Mouse (Mus musculus) megakaryocyte progenitor cell, adult 5-6 weeks (primary cell): ENCODE data around the gene Slc17a5. TPM values are rescaled to one million over a fixed set of nuclear protein-coding genes. Genes with fewer than 3 reads are reported as not detected.
"Not testable (repeated sequence)": the region's sequence is repeated elsewhere in the genome, so short reads cannot be mapped to it uniquely, and the experiment has no call there.

Experiments used
- ATAC-seq: replicated peaks from 2 replicates; pipeline ENCODE4 v1.8.0; 2016; ENCODE audit warnings: mild to moderate bottlenecking, moderate TSS enrichment, inconsistent platforms; ENCODE audit not compliant: poor library complexity
- total RNA-seq, 2 experiments: library from RNA; stranded (forward) in 1 of 2; stranded (reverse) in 1 of 2; fragments of 157-497, 149-512 nt in 1 of 2; fragments of 200-1000 nt in 1 of 2; gene quantifications; 2 replicates each; pipeline versions ENCODE4 v1.2.3 to v1.2.4; 2015 to 2017

The Slc17a5 gene
- total RNA-seq, 2 experiments from 2014 or later: 7.0 to 9.7 TPM

DNA sequence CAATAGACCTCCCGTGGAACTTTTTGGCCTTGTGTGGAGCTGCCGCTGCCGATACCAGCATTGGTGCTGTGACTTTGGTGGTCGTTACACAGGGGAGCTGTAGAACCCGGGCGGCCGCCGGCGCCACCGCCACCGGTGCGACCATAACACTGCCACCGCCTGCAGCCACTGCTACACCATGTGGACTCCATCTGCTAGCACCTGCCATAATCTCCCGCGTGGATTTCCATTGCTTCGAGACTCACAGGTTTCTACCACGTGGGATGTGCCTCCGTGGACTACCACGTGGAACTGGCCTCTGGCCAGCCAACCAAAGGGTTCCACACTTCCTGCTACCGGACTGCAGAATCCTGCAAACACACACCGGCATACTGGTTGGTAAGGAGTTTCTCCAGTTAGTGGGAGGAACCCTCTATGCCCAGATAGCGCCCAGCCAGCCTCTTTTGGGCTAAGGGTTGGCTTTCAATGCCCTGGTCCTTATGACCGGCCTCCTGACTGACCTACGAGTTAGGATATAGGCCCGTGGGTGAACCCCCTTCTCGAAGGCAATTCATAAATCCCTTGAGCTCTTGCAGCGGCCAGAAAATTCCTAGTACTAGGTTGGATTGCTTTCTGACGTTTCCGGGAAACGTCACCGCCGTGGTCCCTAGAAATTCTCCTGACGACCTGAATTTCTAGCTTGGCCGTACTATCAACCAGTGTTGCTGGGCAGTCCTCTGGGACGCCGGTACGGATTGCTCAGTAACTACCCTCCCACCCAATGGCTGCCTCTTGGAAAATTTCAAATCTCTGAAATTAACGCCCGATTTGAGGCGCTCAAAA lies 66.8 kb downstream of the Slc17a5 start:
- peak; percentile 63 for ATAC-seq

DNA sequence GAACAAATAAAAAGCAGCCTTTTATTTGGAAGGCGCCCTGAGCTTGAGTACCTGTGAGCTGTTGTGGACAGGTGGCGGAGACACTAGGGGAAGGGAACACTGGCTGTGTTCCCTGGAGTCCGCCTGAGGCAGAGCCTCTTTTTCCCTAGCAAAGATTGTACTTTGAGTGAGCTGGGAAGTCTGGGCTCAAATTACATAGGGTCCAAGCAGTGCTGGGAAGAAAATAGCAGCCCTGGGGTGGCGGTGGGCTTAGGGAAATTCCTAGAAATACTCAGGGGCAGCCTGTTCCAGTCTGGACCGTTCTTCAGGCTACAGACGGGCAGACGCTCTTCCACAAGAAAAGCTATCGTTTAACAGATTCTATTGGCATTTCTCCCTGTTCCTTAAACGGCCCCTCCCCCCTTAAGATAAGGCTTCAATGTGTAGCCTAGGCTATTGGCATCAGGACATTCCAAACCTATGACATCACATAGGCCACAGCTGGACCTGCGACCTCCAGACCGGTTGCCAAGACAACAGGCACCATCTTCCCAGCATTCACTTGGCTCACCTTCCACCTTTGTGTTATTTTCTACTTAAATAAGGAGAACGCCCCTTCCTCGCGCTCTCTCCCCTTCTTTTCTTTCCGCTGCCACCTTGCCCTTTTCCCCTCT lies 67.6 kb downstream of the Slc17a5 start:
- no peak for ATAC-seq

DNA sequence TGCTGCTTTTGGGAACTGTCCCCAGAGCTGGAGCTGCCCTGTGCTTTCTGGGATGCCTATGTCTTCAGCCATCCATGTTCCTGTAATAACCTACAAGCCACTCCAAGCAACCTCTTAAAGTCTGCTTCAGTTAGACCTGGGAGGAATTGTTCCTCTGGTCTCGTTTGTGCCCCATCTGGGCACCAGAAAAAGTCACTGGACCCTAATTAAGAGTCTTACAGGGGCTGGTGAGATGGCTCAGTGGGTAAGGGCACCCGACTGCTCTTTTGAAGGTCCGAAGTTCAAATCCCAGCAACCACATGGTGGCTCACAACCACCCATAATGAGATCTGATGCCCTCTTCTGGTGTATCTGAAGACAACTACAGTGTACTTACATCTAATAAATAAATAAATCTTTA lies 70.6 kb downstream of the Slc17a5 start:
- ATAC-seq: not testable (repeated sequence)

DNA sequence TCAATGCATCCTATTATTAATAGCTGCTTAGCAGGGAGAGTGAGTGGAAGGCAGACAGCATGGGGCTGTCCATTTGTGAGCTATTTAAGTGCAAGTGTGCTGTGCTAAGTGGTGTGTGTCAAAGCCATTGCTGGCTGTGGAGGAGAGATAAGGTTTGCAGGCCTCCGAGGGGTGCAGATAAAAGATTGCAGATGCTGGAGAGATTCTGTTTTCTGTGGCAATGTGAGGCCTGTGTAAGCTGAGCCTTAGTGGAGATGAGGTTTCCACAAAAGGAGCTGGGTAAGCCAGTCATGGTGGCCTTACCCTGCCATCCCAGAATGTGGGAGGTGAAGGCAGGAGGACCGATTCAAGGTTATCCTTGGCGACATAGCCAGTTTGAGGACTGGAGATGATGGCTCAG lies 71.7 kb downstream of the Slc17a5 start:
- ATAC-seq: peak; percentile 74

DNA sequence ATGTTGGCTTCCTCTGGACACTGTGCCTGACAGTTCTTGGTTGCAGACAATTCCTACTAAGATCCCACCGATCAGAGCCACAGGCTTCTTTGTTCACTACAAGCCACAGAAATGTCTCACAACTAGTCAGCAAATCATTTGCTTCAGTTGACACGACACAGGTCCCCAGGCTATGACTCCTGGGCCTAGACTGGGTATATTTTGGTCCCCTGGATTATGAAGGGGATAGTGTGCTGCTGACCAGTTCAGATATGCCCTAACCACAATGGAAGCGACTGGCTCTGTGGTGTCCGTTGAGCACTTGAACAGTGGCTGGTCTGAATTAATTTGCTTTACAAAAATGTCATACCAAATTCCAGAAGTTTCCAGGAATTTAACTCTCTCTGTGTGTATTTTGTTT lies 73.2 kb downstream of the Slc17a5 start:
- no peak for ATAC-seq

DNA sequence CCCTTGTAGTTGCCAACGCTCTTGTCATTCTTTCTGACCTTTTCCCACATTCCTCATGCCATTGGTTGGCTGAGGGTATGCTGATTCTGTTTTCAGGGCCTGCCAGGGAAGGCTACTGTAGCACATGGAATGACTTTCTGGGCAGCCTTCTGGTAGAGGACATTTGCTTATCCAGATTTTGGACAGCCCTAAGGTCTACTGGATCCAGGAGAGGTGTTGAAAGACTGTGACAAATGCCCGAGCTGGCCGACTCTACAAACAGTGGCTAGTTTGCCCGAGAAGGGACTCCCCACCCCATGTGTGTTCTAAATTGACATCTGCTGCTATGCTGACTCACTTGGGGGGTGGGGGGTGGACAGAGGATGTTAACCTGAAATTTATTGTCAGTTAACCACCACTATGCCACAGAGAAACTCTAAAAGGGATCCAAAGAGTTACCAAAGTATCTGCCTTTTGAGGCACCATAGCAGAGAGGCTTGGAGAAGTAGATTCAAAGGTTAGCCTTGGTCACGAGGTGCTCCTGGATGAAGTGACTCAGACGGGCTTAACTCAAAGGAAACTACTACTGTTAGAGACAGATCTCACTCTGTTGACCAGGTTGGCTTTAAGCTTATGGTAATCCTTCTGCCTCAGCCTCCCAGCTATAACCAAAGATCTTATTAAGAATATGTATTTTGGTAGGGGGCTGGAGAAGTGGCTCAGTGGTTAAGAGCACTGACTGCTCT lies 73.9 kb downstream of the Slc17a5 start:
- no peak; the same call in 1 of the 2 replicates for ATAC-seq

DNA sequence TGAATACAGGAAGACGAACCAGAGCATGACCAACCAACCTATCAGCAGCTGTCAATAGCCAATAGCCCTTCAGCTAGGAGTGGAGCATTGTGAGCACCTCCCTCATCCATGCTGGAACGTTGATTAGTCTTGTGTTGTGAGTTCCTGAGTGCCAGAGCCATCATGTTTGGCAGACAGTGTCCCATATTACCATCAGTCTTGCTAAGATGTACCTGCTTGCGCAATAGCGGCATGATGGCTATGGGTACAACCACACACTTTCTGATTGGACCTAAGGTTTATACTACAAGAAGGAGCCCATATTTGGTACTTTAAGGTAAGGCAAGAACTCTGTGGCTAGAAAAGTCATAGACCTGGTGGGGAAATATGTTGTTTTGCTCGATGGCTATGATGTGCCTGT lies 76.1 kb downstream of the Slc17a5 start:
- ATAC-seq: no peak

DNA sequence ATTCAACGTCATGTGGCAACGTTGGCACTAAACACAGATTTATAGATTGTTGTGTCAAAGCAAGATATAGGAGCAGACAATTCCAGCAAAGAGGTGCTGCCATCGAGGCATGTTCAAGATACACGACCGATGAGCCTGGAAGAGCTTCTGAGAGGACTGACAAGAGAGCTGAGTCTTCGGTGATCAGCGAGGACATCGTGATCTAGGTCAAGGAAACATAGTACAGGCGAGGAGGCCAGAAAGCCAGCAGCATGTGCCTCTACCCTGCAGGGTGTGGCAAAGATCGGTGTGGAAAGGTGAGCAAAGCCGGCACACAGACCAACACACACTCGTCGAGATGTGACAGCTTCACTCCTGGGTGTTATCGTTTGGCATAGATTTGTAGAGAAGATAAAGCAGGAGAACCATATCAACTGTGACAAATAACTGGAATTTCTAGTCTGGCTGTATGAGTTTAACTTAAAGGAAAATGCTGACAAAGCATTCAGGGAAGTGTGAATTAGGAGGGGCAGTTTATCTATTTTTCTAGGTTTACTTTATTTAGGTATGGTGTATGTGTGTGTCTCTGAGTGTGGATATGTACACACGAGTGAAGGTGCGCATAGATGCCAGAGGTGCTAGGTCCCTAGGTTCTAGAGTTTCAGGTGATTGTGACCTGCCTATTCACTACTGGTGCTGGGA lies 79.6 kb downstream of the Slc17a5 start:
- ATAC-seq: no peak

DNA sequence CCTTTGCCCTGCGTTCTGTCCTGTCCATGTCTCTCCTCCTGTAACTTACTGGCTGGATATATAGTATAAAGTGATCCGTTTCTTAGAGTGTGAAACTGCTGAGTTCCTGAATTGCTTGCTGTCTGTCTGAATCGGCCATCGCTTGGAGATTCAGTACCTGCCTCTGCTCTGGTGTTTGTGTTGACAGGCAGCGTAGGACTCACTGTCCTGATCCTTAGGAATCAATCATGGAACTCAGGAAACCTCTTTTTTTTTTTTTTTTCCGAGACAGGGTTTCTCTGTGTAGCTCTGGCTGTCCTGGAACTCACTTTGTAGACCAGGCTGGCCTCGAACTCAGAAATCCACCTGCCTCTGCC lies 81.1 kb downstream of the Slc17a5 start:
- no peak for ATAC-seq

DNA sequence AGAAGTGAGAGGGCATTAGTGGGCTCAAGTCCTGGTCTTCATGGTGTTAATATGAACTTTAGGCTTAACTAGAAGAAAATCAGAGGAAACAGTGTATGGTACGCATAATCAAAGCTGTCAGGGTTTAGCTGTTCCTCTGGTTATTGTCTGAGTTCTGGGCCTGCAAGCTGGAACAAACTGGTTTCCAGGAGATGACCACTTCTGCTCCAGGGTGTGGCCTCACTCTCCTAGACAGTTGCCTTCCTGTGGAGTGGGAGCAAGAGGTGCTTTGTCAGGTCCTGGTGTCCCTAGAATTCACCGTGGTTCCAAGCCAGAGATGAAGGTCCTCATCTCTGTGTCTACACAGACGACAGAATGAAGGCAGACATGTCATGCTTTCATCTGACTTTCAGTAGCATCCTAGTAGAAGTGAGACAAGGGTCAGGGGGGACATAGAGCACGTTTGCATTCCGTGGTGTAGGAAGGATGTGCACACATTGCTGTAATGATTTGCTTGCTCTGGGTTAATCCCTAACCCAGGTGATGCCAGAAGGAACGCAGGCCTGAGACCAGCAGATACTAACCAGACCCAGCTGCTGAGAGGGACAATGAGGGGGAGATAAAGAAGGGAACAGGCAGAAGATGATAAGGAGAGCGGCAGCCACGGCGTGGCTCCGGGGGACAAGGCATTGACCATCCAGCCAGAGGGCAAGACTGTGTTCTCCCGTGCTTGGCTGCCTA lies 81.7 kb downstream of the Slc17a5 start:
- peak; percentile 76 for ATAC-seq

DNA sequence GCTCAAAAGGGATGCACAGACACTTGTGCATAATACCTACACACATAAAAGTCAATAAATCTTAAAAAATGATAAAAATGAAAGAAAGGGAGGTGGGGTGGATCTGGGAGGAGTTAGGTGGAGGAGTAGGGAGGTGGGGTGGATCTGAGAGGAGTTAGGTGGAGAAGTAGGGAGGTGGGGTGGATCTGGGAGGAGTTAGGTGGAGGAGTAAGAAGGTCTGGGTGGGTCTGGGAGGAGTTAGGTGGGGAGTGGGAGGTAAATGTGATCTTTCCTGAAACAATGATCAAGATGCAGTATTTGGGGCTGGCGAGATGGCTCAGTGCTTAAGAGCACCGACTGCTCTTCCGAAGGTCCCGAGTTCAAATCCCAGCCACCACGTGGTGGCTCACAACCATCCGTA lies 82.6 kb downstream of the Slc17a5 start:
- ATAC-seq: no peak

DNA sequence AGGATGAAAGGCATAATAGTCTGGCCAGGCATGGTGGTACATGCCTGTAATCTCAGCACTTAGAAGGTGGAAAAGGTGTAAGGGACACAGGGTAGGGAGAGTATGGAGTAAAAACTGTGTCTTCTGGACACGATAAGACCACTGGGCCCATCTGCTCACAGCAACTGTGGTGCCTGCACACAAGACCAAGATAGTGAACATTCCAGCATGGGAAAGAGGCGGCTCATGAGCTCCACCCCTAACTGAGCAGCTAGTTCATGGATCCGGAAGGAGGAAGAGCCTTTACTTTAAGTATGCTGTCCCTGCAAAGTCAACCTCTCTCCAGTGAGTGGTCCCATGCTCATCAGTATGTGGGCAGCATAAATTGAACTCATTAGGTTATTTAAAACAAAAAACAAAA lies 83.2 kb downstream of the Slc17a5 start:
- ATAC-seq: no peak

DNA sequence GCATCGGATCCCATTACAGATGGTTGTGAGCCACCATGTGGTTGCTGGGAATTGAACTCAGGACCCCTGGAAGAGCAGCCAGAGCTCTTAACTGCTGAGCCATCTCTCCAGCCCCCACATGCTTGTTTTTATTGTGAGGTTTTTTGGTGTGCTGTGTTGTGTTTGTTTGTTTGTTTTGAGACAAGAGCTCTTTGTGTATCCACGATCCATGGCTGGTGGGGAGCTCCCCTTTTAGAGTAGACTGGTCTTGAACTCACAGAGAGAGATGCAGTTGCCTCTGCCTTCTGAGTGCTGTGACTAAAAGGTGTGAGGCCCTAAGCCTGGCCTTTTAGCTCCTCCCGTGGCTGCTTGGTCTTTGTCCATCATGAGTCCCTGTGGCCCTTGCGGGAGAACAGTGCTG lies 83.7 kb downstream of the Slc17a5 start:
- no peak for ATAC-seq

DNA sequence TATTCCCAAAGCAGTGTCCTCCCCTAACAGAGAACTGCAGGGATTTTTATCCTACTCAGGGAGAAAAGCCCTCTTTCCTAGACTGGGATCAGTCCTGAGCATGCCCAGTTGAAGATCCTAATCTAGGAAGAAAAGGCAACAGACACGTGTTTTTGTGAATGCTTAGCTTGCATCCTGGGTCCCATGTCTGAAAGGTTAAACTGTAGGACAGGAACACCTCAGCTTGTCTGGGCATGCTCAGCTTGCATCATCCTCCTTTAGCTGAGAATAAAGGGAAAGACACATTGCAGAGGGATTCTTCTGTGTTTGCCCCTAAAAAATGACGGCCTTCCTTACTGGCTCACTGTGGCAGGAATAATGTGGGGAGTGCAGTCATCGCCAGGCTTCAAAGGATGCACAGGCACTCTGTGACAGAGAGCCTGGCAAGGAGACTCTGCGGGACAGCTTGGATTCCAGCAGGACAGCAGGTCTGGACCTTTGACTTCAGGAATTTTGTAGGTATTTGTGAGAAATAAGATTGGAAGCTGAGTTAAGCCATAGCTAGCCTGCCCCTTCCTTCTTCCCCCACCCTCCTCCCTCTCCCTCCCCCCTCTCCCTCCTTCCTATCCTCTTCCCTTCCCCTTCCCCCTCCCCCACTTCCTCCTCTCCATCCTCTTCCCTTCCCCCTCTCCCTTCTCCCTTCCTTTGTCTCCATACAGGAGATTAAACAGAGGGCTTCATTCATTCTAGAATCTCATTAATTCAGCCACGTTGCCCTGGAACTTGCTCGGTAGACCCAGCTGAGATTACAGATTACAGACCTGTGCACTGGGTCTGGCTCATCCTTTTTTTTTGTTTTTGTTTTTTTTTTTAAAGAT lies 84.4 kb downstream of the Slc17a5 start:
- no peak for ATAC-seq

DNA sequence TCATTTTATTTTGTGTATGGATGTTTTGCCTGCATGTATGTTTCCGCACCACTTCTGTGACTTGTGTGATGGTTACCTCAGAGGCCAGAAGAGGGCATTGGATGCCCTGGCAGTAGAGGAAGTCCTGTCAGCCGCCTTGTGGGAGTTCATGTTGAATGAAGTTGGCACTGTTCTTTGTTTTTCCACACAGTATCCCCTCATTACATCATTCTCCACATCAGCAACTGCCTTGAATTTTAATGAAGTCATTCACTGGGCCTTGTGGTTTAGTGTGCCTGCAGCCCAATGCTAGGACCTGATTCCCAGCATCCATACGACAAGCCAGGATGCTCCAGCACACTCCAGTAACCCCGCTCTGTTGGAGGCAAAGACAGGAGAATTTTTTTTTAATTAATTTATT lies 86.6 kb downstream of the Slc17a5 start:
- peak; percentile 68 for ATAC-seq

DNA sequence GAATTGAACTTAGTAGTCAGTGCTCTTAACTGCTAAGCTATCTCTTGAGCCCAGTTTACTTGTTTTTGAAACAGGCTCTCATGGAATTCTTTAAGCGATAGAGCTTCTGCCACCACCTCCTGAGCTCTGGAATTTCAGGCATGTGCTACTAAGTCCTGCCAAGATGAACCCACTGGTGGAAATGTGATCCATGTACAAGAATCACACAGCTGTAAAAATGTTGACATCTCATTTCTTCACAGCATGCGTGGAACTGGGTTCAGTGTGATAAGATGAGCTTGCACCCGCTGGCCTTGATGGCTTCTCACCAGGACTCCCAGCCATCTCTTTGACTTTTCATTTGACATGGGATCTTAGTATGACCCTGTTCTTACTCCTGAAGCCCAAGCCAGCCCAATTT lies 87.5 kb downstream of the Slc17a5 start:
- no peak for ATAC-seq

DNA sequence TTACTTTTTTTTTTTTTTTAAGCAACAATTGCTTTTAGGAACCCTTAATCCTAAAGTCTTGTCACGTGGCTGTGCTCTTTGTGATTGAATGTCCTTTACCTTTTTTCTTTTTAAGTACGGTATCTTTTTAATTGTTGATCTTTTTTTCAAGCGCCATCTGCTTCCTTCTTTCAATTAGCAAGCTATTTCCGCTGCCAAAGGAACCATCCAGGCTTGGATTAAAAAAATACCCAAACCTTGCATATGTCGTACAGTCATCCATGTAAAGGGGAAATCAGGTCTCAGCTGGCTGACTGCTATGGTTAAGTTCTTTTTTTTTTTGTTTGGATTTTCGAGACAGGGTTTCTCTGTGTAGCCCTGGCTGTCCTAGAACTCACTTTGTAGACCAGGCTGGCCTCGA lies 94.7 kb downstream of the Slc17a5 start:
- ATAC-seq: no peak

DNA sequence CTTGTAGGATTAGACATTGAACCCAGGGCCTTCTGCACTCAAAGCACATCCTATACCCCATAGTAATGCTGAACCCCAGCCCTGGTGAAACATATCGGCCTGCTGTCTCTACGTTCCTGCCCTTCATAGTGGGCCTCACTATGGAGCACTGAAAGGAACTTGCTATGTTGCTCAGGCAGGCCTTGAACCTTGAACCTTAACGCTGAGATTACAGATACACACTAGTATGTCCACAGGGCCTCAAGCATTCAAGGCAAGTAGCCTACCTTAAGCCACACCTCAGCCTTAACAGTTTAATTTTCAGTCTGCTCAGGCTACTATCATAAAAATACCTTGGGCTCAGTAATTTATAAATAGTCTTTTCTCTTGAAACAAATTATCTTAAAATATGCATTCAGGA lies 95.6 kb downstream of the Slc17a5 start:
- ATAC-seq: no peak

DNA sequence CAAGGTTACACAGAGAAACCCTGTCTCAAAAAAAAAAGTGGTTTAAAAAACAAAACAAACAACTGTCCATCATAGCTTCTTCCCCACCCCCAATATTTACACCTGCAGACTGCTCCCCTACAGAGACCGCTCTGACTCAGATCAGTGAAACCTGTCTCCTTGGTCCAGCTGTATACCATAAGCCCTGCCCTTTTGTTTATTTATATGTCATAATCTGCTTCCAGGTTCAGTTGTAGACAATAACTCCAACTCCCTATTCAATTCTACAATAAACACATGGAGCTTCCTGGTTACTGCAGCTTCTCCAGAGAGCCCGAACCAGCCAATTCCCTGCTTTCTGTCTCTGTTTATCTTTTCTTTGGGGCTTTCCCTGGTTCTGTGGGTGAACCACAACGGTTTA lies 96.7 kb downstream of the Slc17a5 start:
- ATAC-seq: no peak

DNA sequence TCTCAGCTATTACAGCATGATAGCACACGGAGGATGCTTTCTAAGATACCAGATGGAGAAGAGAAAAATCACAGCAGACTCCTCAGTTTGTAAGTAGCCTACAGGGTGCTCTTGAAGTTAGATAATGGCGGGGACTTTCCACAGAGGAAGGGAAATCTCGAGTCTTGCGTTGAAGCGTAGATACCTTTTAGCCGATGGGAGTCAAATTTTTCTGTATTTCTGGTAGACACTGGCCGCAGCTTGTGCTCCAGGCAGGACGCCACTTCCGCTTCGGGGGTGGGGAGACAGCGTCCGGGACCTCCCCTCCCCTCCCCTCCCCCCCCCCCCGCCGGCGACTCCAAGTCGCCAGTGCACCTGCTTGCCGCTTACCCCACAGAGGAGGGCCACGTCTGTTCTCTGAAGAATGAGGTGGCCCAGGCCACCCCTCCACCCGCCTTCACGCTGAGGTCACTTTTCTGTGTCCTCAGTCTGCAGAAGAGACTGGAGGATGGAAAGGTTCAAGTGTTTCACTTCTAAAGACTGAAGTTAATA lies 98.9 kb downstream of the Slc17a5 start, which contains the start of gene Eef1a1:
Gene Eef1a1, minus strand, starts transcription at position 262 of the 531 bp plus-strand sequence.
- peak; percentile 76 for ATAC-seq
